Mouse (Mus musculus) thymus, adult 2 months (tissue): ENCODE measurements around the gene Ppm1g. TPM values are rescaled to one million over a fixed set of nuclear protein-coding genes. Genes with fewer than 3 reads are reported as not detected.

Source experiments
- DNase-seq: peaks from one replicate; pipeline ENCODE4 v3.0.0; 2021
- H3K27ac ChIP-seq: fragments of 200-500 bp; 2 replicates; pipeline ENCODE4 v1.5.1; 2012; ENCODE audit warnings: low read length, control low read depth; ENCODE audit not compliant: control insufficient read depth, insufficient read depth
- H3K27me3 ChIP-seq: fragments of 200-500 bp; 2 replicates; pipeline ENCODE4 v1.6.1; 2012; ENCODE audit warnings: mild to moderate bottlenecking, low read length, moderate library complexity, mixed read lengths; ENCODE audit not compliant: control insufficient read depth, insufficient read depth
- H3K36me3 ChIP-seq: fragments of 200-500 bp; 2 replicates; pipeline ENCODE4 v1.6.1; 2012; ENCODE audit warnings: mild to moderate bottlenecking, low read length, moderate library complexity; ENCODE audit not compliant: control insufficient read depth, insufficient read depth
- H3K4me1 ChIP-seq: fragments of 200-500 bp; replicated peaks from 2 replicates; pipeline ENCODE4 v1.6.1; 2012; ENCODE audit warnings: low read length; ENCODE audit not compliant: control insufficient read depth, insufficient read depth
- H3K4me3 ChIP-seq: fragments of 200-500 bp; 2 replicates; pipeline ENCODE4 v1.5.1; 2012; ENCODE audit warnings: mild to moderate bottlenecking, low read length, control low read depth, moderate library complexity; ENCODE audit not compliant: control insufficient read depth, insufficient read depth
- CTCF ChIP-seq: fragments of 200-500 bp; IDR thresholded peaks from 2 replicates; pipeline ENCODE4 v1.5.1; 2012; ENCODE audit warnings: mild to moderate bottlenecking, control low read depth, low read length, moderate library complexity, borderline replicate concordance; ENCODE audit not compliant: control insufficient read depth, poor library complexity, insufficient read depth; ENCODE audit errors: extremely low read depth
- POLR2A ChIP-seq: fragments of 200-500 bp; IDR thresholded peaks from 2 replicates; pipeline ENCODE4 v1.6.1; 2012; ENCODE audit warnings: mild to moderate bottlenecking, low read length, control low read depth, moderate library complexity; ENCODE audit not compliant: control insufficient read depth, poor library complexity, insufficient read depth; ENCODE audit errors: extremely low read depth
- WGBS: fragments of 180-500 bp; shearing (Covaris S2); methylation state at CpG from one replicate; pipeline ENCODE4 v1.1.7; 2018; 5-methylcytosine and 5-hydroxymethylcytosine counted together
- polyA plus RNA-seq: library from polyadenylated mRNA; depleted of rRNA; stranded (reverse); fragments of >200 nt; gene quantifications from 2 replicates; pipeline ENCODE4 v1.2.3, GENCODE M21; 2012

The Ppm1g gene
- polyA plus RNA-seq, 1 experiment: 122 TPM

GRCm38 (mm10) chr5:31202933-31203332 lies 17.6 kb downstream of the Ppm1g start:
- Histone ChIP-seq H3K27ac (no peak overlapping the region), H3K27me3 (no peaks in the 10 kb centered on the region), H3K36me3 (peaks cover 64% of the 10 kb centered on the region), H3K4me1 (peaks cover 13% of the 10 kb centered on the region), H3K4me3 (no peak overlapping the region)
- no peak for DNase-seq
- WGBS: 96% methylated on average over 7 of the region's 7 CpGs
- TF ChIP-seq CTCF (no peak), POLR2A (no peak)

- TF ChIP-seq CTCF (peak; percentile 55; the same call in 1 of the 2 replicates), POLR2A (peak; percentile 88)
- Histone ChIP-seq H3K4me1 (peaks cover 13% of the 10 kb centered on the region), H3K36me3 (peaks cover 64% of the 10 kb centered on the region), H3K27ac (peak within 1 kb of the TSS; percentile 26; the same call in 1 of the 2 replicates), H3K27me3 (no peaks in the 10 kb centered on the region), H3K4me3 (peak within 1 kb of the TSS; percentile 63)
- WGBS: under 1% methylated on average over 53 of the region's 53 CpGs
- peak; percentile 93 for DNase-seq
Measured at GRCm38 (mm10) chr5:31201742-31202590, 18.5 kb downstream of the Ppm1g start, which contains the start of gene Zfp513. Gene Zfp513, minus strand, starts transcription at chr5:31202303.

GRCm38 (mm10) chr5:31201042-31201741 lies 19.3 kb downstream of the Ppm1g start:
- Histone ChIP-seq H3K4me3 (peak overlapping the region; percentile 63), H3K36me3 (peaks cover 68% of the 10 kb centered on the region), H3K27ac (peak overlapping the region; percentile 1; the same call in 1 of the 2 replicates), H3K27me3 (no peaks in the 10 kb centered on the region), H3K4me1 (peaks cover 13% of the 10 kb centered on the region)
- TF ChIP-seq POLR2A (no peak), CTCF (no peak)
- no peak for DNase-seq
- 6% methylated on average over 13 of the region's 13 CpGs for WGBS

GRCm38 (mm10) chr5:31200327-31200768 lies 20.1 kb downstream of the Ppm1g start:
- Histone ChIP-seq H3K4me1 (peaks cover 13% of the 10 kb centered on the region), H3K36me3 (peaks cover 67% of the 10 kb centered on the region), H3K4me3 (no peak overlapping the region), H3K27me3 (no peaks in the 10 kb centered on the region), H3K27ac (no peak overlapping the region)
- no peak for DNase-seq
- TF ChIP-seq POLR2A: no peak
- no peak for TF ChIP-seq CTCF
- WGBS: 93% methylated on average over 27 of the region's 27 CpGs

- Histone ChIP-seq H3K27ac (no peak overlapping the region), H3K27me3 (no peaks in the 10 kb centered on the region), H3K36me3 (peaks cover 63% of the 10 kb centered on the region), H3K4me1 (peaks cover 13% of the 10 kb centered on the region), H3K4me3 (no peak overlapping the region)
- 90% methylated on average over 9 of the region's 9 CpGs for WGBS
- no peak for TF ChIP-seq POLR2A
- no peak for TF ChIP-seq CTCF
- no peak for DNase-seq
Measured at GRCm38 (mm10) chr5:31199893-31200292, 20.6 kb downstream of the Ppm1g start.

GRCm38 (mm10) chr5:31199321-31199892 lies 21.1 kb downstream of the Ppm1g start:
- no peak for TF ChIP-seq CTCF
- no peak for TF ChIP-seq POLR2A
- no peak overlapping the region for H3K27ac ChIP-seq
- H3K27me3 ChIP-seq: no peaks in the 10 kb centered on the region
- H3K4me3 ChIP-seq: no peak overlapping the region
- H3K4me1 ChIP-seq: peaks cover 13% of the 10 kb centered on the region
- no peak for DNase-seq
- 98% methylated on average over 19 of the region's 19 CpGs for WGBS
- peaks cover 62% of the 10 kb centered on the region for H3K36me3 ChIP-seq
